Mouse (Mus musculus): ENCODE results near the gene Rap1gds1.

Gene Rap1gds1

DNA sequence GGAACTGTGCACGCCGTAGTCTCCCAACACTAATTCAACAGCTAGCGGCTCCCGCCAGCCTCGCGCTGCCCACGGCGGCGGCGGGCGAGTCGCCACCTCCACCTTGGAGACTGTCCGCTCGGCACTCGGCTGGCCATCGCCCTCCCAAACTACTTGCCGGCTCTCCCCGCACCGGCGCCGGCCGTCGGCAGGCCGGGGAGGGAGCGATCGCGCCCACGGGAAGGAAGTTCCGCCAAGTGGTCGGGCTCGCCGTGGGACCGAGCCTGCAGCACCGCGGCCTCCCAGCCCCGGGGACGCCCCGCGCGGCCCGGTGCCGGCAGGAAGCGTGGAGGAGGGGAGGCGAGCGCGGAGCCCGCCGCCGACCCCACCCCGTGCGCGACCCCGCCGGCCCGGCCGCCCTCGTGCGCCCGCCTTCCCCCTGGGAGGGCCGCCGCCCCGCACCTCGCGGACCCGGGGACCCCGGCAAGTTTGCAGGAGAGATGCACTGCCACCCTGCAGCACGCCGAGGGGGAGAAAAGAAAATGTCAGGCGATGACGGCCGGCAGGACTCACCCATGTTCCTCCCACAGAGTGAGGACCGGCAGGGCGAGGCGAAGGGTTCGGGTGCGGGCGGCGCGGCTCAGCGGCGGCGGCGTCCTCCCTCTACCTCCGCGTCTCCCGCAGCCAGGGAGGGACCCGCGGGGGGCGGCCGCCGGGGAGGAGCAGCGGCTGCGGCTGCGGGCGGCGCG, at the start of gene Rap1gds1:
Gene Rap1gds1 (minus strand): TSS at position 718 of the 728 bp plus-strand sequence.
- peak; percentile 44 to 47 for DNase-seq

GRCm38 (mm10) chr3:139118446-139118845, 43.4 kb upstream of the Rap1gds1 start:
- DNase-seq, result no peak

DNA sequence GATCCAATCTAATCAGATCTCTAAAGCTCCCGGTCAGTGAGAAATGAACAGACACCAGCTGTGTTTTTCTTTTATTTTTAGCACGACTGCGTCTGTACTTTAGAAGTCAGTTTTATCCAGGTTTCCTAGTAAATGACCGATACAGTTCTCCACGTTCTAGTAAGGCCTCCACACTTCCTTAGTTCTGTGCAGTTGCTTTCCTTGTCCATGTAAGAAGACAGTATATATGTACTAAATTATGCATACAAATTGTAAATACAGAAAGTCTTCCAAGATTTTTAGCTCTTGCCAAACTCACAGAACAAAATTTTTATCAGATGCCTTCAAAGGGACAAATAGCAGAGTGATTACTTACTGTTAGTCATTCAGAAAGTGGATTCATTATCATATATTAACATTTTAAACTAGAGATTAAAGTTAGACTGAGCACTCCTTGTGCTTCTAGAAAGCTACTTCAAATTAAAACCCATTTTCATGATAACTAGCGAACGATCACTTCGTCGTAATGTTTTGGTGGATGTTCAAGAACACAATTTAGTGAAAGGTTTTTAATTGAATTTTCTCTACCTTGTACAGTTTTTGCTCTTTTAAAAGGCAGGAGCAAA, 41.8 kb upstream of the Rap1gds1 start:
- DNase-seq, result no peak

DNA sequence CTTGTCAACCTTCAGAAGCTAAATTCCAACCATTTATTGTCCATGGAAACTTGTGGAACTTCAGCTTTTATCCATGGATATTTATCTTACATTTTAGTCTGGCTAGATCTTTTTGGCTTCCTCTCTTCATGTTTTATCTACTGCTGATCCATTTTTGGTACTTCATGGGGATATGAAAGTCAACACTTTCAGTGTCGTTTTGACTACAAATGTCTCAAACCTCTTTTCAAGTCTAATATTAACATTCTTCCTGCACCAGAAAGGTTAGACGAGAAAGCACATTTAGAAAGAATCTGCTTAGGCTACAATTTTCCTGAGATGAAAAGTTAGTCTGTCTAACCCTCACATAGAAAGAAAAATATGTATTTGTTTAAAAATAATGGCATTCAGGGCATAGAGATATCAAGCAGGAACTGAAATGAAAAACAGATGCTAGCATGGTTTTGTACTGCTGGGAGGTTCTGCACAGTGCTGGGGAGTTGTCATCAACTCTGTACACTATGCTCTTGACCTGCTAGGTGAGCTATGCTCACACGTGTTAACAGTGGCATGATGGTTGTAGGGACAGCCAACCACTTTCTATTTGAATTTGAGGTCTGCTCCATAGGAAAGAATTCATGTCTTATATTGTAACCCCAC, 37.5 kb upstream of the Rap1gds1 start:
- no peak for DNase-seq

DNA sequence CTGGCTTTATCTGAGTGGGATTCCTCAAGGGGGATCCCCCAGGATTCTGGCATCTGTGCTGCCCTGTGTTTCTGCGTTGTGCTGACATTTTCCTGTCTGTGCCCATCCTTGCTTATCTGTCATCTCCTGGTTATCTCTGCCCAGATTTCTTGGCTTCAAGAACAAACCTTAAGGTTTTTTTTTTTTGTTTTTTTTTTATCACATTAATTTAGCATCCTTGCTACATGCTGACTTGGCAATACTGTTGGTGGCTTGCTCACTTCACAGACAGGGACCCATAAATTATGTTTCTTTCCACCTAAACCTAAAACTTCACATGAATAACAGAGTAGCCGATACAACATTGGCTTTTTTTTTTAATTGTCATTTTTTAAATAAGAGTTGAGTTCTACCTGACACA, 36.9 kb upstream of the Rap1gds1 start:
- no peak for DNase-seq

- no peak for DNase-seq
These were observed 33.2 kb upstream of the Rap1gds1 start for GRCm38 (mm10) chr3:139108176-139108575.

DNA sequence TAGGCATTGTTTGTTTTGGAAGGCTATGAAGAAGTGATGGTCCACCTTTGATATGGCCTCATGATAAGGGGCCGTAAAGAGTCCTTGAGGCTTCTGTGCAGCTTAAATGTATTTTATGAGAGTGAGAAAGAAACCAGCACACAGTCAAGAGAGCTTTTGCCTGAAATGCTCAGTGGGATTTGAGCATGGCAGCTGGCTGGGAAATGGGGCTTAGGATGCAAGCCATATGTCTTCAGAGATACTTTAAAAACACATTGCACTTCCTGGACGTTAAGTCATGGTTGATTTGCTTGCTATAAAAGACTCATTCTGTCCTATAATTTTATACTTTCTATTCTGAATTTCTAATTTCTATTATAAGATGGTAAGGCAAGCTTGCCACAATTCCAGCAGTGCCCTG, 28.9 kb upstream of the Rap1gds1 start:
- no peak for DNase-seq

DNA sequence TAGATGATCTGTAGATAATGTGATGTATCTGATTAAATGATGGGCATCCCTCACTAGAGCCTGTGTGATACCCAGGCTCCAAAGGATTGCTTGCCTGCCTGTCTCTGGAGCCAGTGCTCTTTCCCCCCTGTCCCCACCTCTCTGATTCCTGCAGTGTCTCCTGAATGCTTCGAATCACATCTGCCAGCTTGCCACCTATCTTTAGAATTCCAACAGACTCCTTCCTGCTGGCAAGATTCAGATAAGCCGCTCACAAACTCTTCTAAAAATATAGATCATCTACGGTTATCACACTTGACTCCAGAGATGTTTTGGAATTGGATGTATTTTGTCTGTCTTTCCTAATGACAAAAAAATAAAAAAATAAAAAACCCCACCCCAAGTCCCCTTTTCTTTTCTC, 28.3 kb upstream of the Rap1gds1 start:
- DNase-seq, result no peak

DNA sequence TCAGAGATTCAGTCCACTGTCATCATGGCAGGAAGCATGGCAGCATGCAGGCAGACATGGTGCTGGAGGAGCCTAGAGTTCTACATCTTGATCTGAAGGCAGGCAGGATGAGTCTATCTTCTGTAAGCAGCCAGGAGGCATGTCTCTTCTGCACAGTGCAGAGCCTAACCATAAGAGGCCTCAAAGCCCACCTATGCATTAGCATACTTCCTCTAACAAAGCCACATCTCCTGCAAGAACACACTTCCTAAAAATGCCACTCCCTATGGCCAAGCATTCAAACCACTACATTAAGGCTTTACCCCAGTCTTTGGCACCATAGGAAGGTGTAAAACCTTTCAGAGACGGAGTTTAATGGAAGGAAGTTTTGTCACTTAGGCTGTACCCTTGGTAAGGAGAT, 26.9 kb upstream of the Rap1gds1 start:
- DNase-seq, result no peak

DNA sequence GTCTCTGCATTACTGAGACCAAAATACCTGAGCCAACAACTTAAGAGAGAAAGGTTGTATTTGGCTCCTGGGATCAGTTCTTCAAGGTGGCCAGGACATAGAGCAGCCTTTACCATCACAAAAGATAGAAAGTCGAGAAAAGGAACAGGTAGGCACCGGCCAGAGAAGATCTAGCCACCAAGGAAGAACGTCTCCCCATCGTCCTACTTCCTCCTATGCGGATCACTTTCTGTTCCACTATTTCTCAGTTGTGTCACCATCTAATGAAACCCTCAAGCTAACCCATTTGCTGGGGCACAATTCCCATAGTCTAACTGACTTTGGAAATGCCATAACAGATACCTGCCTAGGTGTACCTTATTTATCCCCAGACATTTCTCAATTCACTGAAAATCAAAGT, 24.3 kb upstream of the Rap1gds1 start:
- DNase-seq, result no peak

DNA sequence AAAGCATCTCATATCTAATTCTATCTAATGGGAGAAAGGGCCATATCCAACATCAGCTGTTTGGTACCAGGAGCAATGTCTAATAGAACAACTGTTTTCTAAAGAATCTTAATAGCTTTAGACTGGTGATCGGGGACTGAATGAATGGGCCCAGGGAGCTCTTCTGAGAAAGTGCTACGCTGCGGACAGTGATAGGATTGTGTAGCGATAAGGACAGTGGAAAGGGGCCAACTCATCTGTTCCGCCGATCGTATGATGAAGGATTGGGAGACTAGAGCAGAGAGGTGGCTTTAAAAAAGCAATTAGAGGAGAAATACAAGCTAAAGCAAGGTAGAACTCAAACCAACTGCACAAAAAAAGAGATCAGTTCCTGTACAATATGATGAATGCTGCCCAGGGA, 20.9 kb upstream of the Rap1gds1 start:
- DNase-seq, result no peak

GRCm38 (mm10) chr3:139088526-139088925, 13.5 kb upstream of the Rap1gds1 start:
- DNase-seq, result no peak

DNA sequence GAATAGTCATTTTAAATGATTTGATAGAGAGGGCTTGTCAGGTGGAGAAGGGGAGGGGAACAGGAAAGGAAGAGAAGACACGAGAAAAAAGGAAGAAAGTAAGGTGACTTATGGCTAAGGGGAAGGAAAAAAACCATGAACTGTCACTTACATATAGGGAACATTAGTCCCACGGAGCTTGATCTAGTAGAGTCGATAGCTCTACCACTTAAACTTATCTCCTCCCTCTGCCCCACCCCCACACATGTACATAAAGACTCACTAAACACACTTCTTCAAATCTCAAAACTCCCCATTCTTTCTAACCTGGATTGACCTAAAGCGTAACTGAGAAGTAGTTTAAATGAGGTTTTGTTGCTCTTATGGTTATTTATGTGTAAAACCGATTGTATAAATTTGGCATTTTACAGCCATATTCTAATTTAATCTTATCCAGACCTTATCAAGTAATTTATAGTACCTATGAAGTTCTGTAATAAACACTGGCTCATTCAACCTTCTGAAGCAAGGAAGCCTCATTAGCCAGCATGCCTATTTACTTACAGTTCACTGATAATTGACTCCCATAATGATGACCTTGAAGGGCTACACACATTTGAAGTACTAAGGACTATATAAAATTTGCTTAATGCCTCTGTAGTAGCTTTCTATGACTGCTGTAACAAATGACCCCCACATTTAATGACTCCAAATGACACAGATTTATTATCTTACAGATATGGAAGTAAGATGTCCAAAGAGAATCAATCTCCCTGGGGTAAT, 9.0 kb upstream of the Rap1gds1 start:
- DNase-seq, result no peak

DNA sequence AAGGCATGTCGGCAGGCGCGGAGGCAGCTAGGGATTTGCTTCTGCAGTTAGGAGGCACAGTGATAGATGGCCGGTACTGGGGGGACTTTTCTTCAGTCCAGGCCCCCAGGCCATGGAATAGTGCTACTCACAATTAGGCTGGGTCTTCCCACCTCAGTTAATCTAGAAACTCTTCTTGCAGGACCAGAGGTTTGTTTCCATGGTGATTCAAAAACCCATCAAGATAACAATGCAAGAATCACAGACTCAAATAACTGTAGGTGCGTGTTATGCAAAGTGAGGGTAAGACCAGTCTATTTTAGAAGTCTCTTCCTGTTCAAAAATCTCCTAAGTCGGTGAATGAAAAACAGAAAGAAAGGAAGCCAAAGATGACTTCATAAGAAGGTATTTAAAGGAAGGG, 4.8 kb upstream of the Rap1gds1 start:
- DNase-seq, result no peak

- DNase-seq, result no peak
These were observed 3.0 kb upstream of the Rap1gds1 start for GRCm38 (mm10) chr3:139078010-139078409.

- no peak for DNase-seq
These were observed 1.1 kb upstream of the Rap1gds1 start for GRCm38 (mm10) chr3:139076059-139076455.

- DNase-seq, result peak; percentile 89 to 90
These were observed 495 bp upstream of the Rap1gds1 start for GRCm38 (mm10) chr3:139075333-139076058.

DNA sequence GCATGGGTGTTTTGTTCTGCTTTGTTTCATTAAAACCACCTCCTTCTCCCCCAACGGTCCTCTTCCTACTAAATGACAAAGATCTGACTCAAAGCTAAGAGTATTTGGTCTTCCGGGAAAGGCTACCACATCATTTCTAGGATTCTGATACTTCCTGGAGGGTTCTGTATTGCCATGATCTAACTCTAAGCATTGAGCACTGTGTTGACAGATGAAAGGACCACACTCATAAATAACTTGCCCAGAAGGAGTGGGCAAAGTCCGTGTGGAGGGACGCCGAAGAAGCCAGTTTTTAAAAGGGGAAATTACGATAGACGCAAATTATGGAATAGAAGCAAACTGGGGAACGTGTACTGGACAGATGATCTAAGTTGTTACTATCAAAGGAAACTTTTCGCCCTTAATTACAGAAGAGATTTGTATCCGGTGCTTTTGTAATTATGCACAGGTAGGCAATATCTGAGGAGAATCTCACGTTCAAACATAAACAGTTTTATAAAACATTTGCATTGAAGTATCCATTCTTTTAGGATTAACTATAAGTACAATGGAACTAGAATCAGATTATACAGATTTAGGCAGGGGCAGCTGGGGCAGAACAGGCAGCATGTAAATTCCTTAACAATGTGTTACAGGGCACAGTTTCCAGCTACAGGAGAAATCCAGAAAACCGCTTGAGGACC, 1.1 kb downstream of the Rap1gds1 start:
- peak in 1 of 2 experiments; percentile 11 for DNase-seq

DNA sequence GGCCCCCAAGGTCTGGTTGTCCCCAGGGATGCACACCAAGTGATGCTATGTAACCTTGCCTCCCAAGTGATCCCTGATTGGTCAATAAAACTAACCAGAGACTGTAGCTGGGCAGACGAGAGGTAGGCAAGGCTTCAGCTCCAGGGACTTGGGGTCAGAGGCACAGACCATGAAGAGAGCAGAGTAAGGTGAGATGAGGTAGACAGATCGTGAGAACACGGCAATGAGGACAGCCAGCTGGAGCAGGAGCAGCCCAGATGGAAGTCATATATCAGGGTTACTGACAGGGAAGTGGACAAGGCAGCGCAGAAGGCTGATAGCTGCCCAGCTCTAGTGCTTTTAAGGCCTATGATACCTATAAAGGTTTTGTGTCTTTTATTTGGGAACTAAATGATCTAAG, 5.5 kb downstream of the Rap1gds1 start:
- no peak for DNase-seq

- DNase-seq, result no peak
These were observed 10.9 kb downstream of the Rap1gds1 start for GRCm38 (mm10) chr3:139064076-139064475.

DNA sequence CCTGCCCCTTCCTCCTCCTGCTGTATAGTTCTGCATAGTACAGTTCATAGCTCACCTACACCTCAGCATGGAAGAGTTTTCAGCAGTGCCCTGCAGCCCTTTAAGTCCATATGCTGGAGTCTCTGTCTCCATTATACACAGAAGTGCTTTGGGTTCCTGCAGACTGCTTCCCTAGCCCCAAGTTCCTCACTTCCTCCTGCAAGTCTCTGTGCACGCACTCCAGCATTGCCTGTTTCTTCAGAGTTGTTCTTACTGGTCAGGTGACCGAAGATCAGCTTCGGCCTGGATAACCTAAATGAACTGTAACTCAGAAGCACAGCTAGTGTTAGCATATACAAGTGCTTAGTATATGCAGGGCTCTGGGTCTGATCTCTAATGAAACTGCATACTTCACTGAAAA, 12.9 kb downstream of the Rap1gds1 start:
- DNase-seq, result no peak
